Mouse (Mus musculus) hindbrain, postnatal 0 days (tissue): ENCODE measurements around the gene Galnt18. TPM values are rescaled to one million over a fixed set of nuclear protein-coding genes. Genes with fewer than 3 reads are reported as not detected.

ENCODE experiments used
- ATAC-seq: fragments of 200-750 bp; cut with Nextera tagmentation; 2 replicates; pipeline ENCODE4 v1.8.0; 2017; ENCODE audit warnings: mild to moderate bottlenecking, moderate TSS enrichment, moderate library complexity
- DNase-seq: peaks from one replicate; pipeline ENCODE4 v3.0.0-alpha.2; 2015; ENCODE audit warnings: low spot score
- H3K27ac ChIP-seq: fragments of 300-500 bp; sonication (generic); 2 replicates; pipeline ENCODE4 v1.5.1; 2014; ENCODE audit warnings: mild to moderate bottlenecking
- H3K27me3 ChIP-seq: fragments of 300-500 bp; sonication (generic); 2 replicates; pipeline ENCODE4 v1.6.1; 2014; ENCODE audit warnings: low read length, mixed read lengths; ENCODE audit not compliant: insufficient read depth
- H3K36me3 ChIP-seq: fragments of 300-500 bp; sonication (generic); 2 replicates; pipeline ENCODE4 v1.6.1; 2014; ENCODE audit warnings: low read length, mixed read lengths; ENCODE audit not compliant: insufficient read depth
- H3K4me1 ChIP-seq: fragments of 300-500 bp; sonication (generic); 2 replicates; pipeline ENCODE4 v1.6.1; 2014; ENCODE audit warnings: antibody characterized with exemption, low read length, mixed read lengths; ENCODE audit not compliant: insufficient read depth
- H3K4me2 ChIP-seq: fragments of 300-500 bp; sonication (generic); 2 replicates; pipeline ENCODE4 v1.6.1; 2014; ENCODE audit warnings: low read depth, mild to moderate bottlenecking, low read length, moderate library complexity, mixed read lengths
- H3K4me3 ChIP-seq: fragments of 300-500 bp; sonication (generic); 2 replicates; pipeline ENCODE4 v1.5.1; 2014; ENCODE audit warnings: low read length
- H3K9ac ChIP-seq: fragments of 300-500 bp; sonication (generic); replicated peaks from 2 replicates; pipeline ENCODE4 v1.6.1; 2014; ENCODE audit warnings: mild to moderate bottlenecking, low read length, moderate library complexity, mixed read lengths
- H3K9me3 ChIP-seq: fragments of 300-500 bp; sonication (generic); 2 replicates; pipeline ENCODE4 v1.6.1; 2016; ENCODE audit warnings: low read length, mixed read lengths
- CTCF ChIP-seq: IDR thresholded peaks from 2 replicates; pipeline ENCODE4 v1.5.1; 2016; ENCODE audit warnings: antibody characterized with exemption, control low read depth, low read depth
- WGBS: fragments of 180-500 bp; shearing (Covaris S2); extraction: QIAGEN DNeasy Blood & Tissue Kit; methylation state at CpG from one replicate; pipeline ENCODE4 v1.1.7; 2014; 5-methylcytosine and 5-hydroxymethylcytosine counted together
- polyA plus RNA-seq: library from polyadenylated mRNA; unstranded; fragments of >200 nt; fragmentation: Nextera tagmentation; extraction: Ambion mirVana; gene quantifications from 2 replicates; pipeline ENCODE4 v1.2.1, GENCODE M21; 2015
- total RNA-seq: library from RNA; depleted of rRNA; stranded (reverse); fragments of >200 nt; gene quantifications from 2 replicates; pipeline ENCODE4 v1.2.3, GENCODE M21; 2014

The Galnt18 gene
- total and polyA plus RNA-seq, 2 experiments from 2014 or later, result 15.8 to 22.7 TPM

DNA sequence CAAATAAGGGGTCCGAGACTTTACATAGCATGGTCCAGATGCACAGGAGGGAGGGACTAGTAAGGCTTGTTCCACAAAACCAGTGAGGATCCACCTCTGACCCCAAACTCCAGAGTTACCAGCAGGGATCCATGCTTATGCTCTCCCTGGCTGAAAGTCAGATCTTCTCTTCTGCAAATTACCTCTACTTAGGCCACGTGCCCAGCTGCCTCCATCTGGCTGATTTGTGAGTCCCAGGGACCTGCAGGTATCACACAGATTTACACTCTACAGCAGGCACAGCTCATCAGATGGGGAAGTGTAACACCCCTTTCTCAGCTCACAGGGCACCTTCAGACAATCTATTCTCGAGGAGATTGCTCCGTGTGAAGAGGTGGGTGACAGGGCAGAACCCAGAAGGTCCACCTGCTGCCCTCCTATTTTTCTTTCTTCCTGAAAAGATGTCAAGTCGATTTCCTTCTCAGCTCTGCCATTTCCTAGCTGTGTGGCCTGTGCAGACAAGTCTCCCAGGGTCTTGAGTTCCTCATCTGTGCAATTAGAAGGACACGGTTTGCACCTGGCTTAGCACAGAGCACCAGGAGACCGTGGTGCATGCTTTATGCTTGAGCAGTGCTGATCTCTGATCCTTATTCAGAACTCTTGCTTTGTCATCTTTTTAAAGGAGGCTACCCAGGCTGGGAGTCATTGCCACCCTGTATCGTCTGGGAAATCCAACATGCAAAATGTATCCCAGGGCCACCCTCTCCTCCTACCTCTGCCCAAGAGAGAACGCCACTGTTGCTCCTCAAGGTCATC is 216.3 kb downstream of the Galnt18 start:
- Histone ChIP-seq H3K4me2 (no peak overlapping the region), H3K4me1 (0 out of 2 replicates have a peak, but pooled peaks cover 5% of the 10 kb centered on the region), H3K27me3 (no peaks in the 10 kb centered on the region), H3K36me3 (no peaks in the 10 kb centered on the region), H3K9me3 (no peaks in the 10 kb centered on the region; the same call in 1 of the 2 replicates), H3K9ac (no peak overlapping the region), H3K27ac (no peak overlapping the region; the same call in 1 of the 2 replicates), H3K4me3 (no peak overlapping the region)
- 56% methylated on average over 9 of the region's 9 CpGs for WGBS
- DNase-seq (peak; percentile 46), ATAC-seq (peak; percentile 45; the same call in 1 of the 2 replicates)
- TF ChIP-seq CTCF, result no peak

DNA sequence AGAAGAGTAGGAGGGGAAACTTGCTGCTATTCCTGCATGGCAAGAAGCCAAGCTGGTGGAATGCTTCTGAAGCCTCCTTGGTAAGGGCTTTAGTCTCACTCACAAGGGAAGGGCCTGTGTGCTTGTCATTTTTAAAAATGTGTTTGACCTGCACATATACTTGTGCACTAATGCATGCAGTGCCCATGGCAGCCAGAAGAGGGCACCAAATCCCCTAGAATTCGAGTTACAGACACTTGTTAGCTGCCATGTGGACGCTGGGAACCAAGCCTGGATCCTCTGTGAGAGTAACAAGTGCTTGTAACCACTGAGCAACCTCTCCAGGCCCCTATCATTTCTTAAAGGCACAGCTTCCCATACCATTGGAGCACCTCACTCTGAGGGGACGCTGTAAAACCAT is 219.7 kb downstream of the Galnt18 start:
- peak; percentile 50 for TF ChIP-seq CTCF
- Histone ChIP-seq H3K9ac (no peak overlapping the region), H3K4me2 (no peak overlapping the region), H3K9me3 (no peaks in the 10 kb centered on the region; the same call in 1 of the 2 replicates), H3K4me1 (0 out of 2 replicates have a peak, but pooled peaks cover 5% of the 10 kb centered on the region), H3K4me3 (no peak overlapping the region), H3K27ac (no peak overlapping the region), H3K27me3 (no peaks in the 10 kb centered on the region), H3K36me3 (no peaks in the 10 kb centered on the region)
- WGBS, result 89% methylated on average over 3 of the region's 3 CpGs
- ATAC-seq, result no peak
- DNase-seq, result no peak

DNA sequence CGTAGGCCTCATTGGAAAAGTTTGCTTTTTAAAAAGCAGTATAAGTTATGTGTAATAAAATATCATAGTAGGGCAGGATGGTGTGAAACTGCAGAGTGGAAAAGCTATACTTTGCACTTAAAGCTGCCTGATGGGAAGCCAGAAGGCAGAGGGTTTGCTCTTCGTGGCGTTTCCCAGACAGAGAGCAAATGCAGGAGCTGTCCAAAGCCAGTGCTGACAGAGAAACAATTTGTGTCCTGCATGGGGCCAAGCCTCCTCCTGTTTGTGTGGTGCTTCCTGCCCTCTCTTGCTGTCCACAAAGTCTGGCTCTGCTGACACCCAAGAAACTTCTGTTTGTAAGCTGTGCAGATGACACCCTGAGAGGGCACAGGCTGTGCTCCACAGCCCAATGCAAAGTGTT is 220.8 kb downstream of the Galnt18 start:
- H3K4me1 ChIP-seq, result 0 out of 2 replicates have a peak, but pooled peaks cover 5% of the 10 kb centered on the region
- no peaks in the 10 kb centered on the region for H3K9me3 ChIP-seq
- H3K4me2 ChIP-seq, result no peak overlapping the region
- no peaks in the 10 kb centered on the region for H3K27me3 ChIP-seq
- ATAC-seq (no peak), DNase-seq (no peak)
- H3K27ac ChIP-seq, result no peak overlapping the region
- no peak overlapping the region for H3K4me3 ChIP-seq
- no peaks in the 10 kb centered on the region for H3K36me3 ChIP-seq
- H3K9ac ChIP-seq, result no peak overlapping the region
- TF ChIP-seq CTCF, result no peak
- 57% methylated on average over 3 of the region's 3 CpGs for WGBS

DNA sequence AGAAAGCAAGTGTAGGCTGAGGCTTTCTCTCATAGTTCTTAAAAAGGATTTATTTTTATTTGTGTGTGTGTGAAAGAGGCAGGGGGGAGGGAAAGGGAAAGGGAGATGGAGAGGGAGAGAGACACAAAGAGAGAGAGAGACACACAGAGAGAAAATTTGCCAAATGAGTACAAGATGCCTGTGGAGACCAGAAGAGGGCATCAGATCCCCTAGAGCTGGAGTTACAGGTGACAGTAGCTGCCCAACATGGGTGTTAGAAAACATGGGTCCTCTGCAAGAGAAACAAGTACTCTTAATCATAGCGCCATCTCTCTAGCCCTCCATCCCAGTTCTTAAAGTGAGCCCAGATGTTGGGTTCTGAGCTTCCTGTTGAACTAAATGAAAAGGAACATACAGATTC is 228.8 kb downstream of the Galnt18 start:
- Histone ChIP-seq H3K9ac (no peak overlapping the region), H3K27me3 (no peaks in the 10 kb centered on the region), H3K4me3 (no peak overlapping the region), H3K9me3 (no peaks in the 10 kb centered on the region), H3K4me2 (no peak overlapping the region), H3K4me1 (peaks cover 4% of the 10 kb centered on the region; the same call in 1 of the 2 replicates), H3K36me3 (no peaks in the 10 kb centered on the region), H3K27ac (no peak overlapping the region)
- TF ChIP-seq CTCF, result peak; percentile 37; the same call in 1 of the 2 replicates
- DNase-seq, result no peak
- no peak for ATAC-seq
- 90% methylated on average over 1 of the region's 1 CpGs for WGBS

DNA sequence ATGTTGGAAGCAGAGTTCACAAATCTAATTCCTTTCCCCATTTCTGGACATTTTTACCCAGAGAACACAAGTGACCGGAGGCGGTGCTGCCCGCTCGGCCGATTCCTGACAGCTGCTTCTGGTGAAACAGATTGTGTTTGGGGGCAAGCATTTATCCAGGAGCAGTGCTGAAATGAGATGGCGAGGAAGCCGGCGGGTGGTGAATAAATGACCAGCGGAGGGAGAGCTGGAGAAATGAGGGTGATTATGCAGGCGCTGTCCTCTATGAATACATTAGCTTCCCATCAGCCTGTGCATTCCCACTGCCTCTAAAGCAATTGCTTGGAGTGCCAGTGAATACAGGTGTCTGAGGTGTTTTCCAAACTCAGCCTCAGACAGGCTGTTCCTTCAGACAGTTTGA is 232.7 kb downstream of the Galnt18 start:
- Histone ChIP-seq H3K9ac (no peak overlapping the region), H3K9me3 (no peaks in the 10 kb centered on the region), H3K27ac (no peak overlapping the region), H3K27me3 (no peaks in the 10 kb centered on the region), H3K4me2 (no peak overlapping the region), H3K36me3 (no peaks in the 10 kb centered on the region), H3K4me3 (no peak overlapping the region), H3K4me1 (peaks cover 4% of the 10 kb centered on the region; the same call in 1 of the 2 replicates)
- peak; percentile 67 for DNase-seq
- ATAC-seq, result peak; percentile 47; the same call in 1 of the 2 replicates
- 23% methylated on average over 10 of the region's 10 CpGs for WGBS
- peak; percentile 11; the same call in 1 of the 2 replicates for TF ChIP-seq CTCF

DNA sequence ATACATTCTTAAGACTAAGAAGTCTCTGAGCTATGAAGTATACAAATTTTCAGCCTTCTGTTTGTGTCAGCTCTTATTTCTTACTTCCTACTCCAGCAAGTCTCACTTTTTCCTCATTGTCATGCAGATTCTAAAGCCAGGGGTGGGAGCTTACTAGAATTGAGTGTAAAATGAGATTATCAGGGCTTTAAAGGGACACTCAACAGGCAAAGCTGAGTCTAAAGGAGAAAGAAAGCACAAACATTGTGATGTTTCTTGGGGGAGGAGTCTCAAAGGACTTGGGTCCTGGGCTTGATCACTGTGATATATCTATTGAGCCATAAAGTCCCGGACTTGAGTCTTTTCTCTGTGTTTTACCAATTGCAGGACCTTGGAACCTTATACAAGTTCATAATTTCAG is 234.2 kb downstream of the Galnt18 start:
- Histone ChIP-seq H3K4me3 (no peak overlapping the region), H3K9ac (no peak overlapping the region), H3K27me3 (no peaks in the 10 kb centered on the region), H3K9me3 (no peaks in the 10 kb centered on the region), H3K4me2 (no peak overlapping the region), H3K27ac (no peak overlapping the region), H3K4me1 (peaks cover 4% of the 10 kb centered on the region; the same call in 1 of the 2 replicates), H3K36me3 (no peaks in the 10 kb centered on the region)
- DNase-seq (no peak), ATAC-seq (no peak)
- WGBS, result 56% methylated on average over 1 of the region's 1 CpGs
- TF ChIP-seq CTCF, result no peak

DNA sequence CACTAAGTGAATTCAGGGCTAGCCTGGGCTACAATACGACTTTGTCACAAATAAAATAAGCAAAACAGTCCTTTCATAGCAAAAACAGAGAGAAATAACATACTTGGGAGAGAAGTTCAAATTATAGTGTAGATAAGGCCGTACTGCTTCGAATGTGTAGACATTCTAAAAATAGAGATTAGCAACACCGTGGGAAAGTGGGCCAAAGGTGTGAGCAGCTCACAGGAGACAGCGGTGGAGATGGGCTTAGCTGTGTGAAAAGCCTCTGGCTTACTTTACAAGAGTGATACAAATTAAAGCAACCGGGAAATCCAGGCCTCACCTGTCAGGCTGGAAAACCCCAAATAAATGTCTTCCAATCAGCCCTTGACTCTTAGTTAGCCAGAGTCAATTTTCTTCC is 241.8 kb downstream of the Galnt18 start:
- 76% methylated on average over 6 of the region's 6 CpGs for WGBS
- no peaks in the 10 kb centered on the region for H3K27me3 ChIP-seq
- no peaks in the 10 kb centered on the region for H3K9me3 ChIP-seq
- H3K9ac ChIP-seq, result no peak overlapping the region
- no peak overlapping the region for H3K4me3 ChIP-seq
- TF ChIP-seq CTCF, result no peak
- ATAC-seq, result no peak
- H3K4me2 ChIP-seq, result no peak overlapping the region
- no peaks in the 10 kb centered on the region for H3K36me3 ChIP-seq
- H3K4me1 ChIP-seq, result no peaks in the 10 kb centered on the region
- DNase-seq, result no peak
- no peak overlapping the region for H3K27ac ChIP-seq
